Mouse (Mus musculus) midbrain, embryonic 11.5 days (tissue): Measurements from ENCODE around the gene Tmprss12. TPM values are rescaled to one million over a fixed set of nuclear protein-coding genes. Genes with fewer than 3 reads are reported as not detected.
"Not testable (repeated sequence)": the region's sequence is repeated elsewhere in the genome, so short reads cannot be mapped to it uniquely, and the experiment has no call there.

Experiments used
- ATAC-seq: fragments of 200-750 bp; cut with Nextera tagmentation; 2 replicates; pipeline ENCODE4 v1.8.0; 2017; ENCODE audit warnings: moderate TSS enrichment, moderate library complexity; ENCODE audit not compliant: low FRiP score
- DNase-seq: peaks from one replicate; pipeline ENCODE4 v3.0.0; 2015; ENCODE audit warnings: low spot score; ENCODE audit errors: missing footprints
- H3K27ac ChIP-seq: fragments of 300-500 bp; sonication (generic); 2 replicates; pipeline ENCODE4 v1.5.1; 2014; ENCODE audit warnings: low read depth, low read length
- H3K27me3 ChIP-seq: fragments of 300-500 bp; sonication (generic); 2 replicates; pipeline ENCODE4 v1.6.1; 2014; ENCODE audit warnings: mild to moderate bottlenecking, low read length, moderate library complexity, mixed read lengths; ENCODE audit not compliant: control insufficient read depth, insufficient read depth
- H3K36me3 ChIP-seq: fragments of 300-500 bp; sonication (generic); 2 replicates; pipeline ENCODE4 v1.6.1; 2014; ENCODE audit warnings: mild to moderate bottlenecking, low read length, moderate library complexity, mixed read lengths; ENCODE audit not compliant: control insufficient read depth, insufficient read depth
- H3K4me1 ChIP-seq: fragments of 300-500 bp; sonication (generic); 2 replicates; pipeline ENCODE4 v1.6.1; 2014; ENCODE audit warnings: low read length; ENCODE audit not compliant: control insufficient read depth, insufficient read depth
- H3K4me2 ChIP-seq: fragments of 300-500 bp; sonication (generic); 2 replicates; pipeline ENCODE4 v1.6.1; 2014; ENCODE audit warnings: mild to moderate bottlenecking, moderate library complexity
- H3K4me3 ChIP-seq: fragments of 300-500 bp; sonication (generic); 2 replicates; pipeline ENCODE4 v1.5.1; 2014; ENCODE audit warnings: low read depth, low read length
- H3K9ac ChIP-seq: fragments of 300-500 bp; sonication (generic); 2 replicates; pipeline ENCODE4 v1.6.1; 2014; ENCODE audit warnings: low read length
- H3K9me3 ChIP-seq: fragments of 300-500 bp; sonication (generic); 2 replicates; pipeline ENCODE4 v1.6.1; 2016; ENCODE audit warnings: low read length; ENCODE audit not compliant: control insufficient read depth
- WGBS: fragments of 180-500 bp; shearing (Covaris S2); extraction: QIAGEN DNeasy Blood & Tissue Kit; methylation state at CpG from one replicate; pipeline ENCODE4 v1.1.7; 2014; 5-methylcytosine and 5-hydroxymethylcytosine counted together
- polyA plus RNA-seq: library from polyadenylated mRNA; unstranded; fragments of >200 nt; fragmentation: Nextera tagmentation; extraction: Ambion mirVana; gene quantifications from 2 replicates; pipeline ENCODE4 v1.2.1, GENCODE M21; 2014

Gene Tmprss12
- polyA plus RNA-seq, 1 experiment from 2014 or later, result 0.10 TPM

GRCm38 (mm10) chr15:100292326-100292725, 11.7 kb downstream of the Tmprss12 start:
- Histone ChIP-seq H3K4me2 (no peak overlapping the region), H3K4me3 (no peak overlapping the region), H3K9me3 (no peaks in the 10 kb centered on the region), H3K27me3 (no peaks in the 10 kb centered on the region), H3K4me1 (no peaks in the 10 kb centered on the region), H3K36me3 (no peaks in the 10 kb centered on the region), H3K27ac (no peak overlapping the region), H3K9ac (no peak overlapping the region)
- 78% methylated on average over 7 of the region's 7 CpGs for WGBS
- DNase-seq (no peak), ATAC-seq (no peak)

DNA sequence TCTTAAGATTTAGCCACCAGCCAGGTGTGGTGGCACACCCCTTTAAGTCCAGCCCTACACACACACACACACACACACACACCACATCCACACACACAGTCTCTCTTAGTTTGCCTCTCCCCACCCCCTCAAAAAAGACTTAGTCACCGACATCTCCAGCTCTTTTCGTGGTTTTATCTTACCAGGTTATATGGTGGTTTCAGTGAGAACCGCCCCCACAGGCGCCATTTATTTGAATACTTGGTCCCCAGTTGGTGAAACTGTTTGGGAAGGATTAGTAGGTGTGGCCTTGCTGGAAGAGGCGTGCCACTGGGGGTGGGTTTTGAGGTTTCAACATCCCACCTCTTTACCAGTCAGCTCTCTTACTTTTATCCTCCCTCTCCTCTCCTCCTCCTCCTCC, 17.2 kb downstream of the Tmprss12 start:
- Histone ChIP-seq H3K9me3 (no peaks in the 10 kb centered on the region), H3K4me2 (no peak overlapping the region), H3K4me3 (no peak overlapping the region), H3K9ac (no peak overlapping the region), H3K4me1 (no peaks in the 10 kb centered on the region), H3K27ac (no peak overlapping the region), H3K27me3 (no peaks in the 10 kb centered on the region), H3K36me3 (no peaks in the 10 kb centered on the region)
- ATAC-seq, result no peak
- 87% methylated on average over 5 of the region's 5 CpGs for WGBS
- no peak for DNase-seq

DNA sequence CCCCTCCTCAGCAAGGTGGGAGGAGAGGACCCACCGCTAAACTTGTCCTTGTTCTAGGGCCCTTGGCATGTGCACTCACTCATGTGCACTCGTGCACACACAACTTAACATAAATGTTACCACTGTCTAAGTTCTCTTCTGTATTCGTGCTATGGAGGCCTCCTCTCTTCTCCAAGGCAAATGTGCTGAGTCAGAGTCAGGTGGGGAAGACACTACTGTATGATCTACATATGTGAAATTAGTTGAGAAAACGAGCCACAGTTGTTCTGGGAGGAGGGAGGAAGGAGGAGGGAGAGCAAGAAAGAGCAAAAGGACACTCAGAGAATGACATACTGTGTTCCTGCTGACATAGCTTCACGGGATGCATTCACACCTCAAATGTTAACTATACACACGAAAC, 19.9 kb downstream of the Tmprss12 start:
- H3K36me3 ChIP-seq, result no peaks in the 10 kb centered on the region

GRCm38 (mm10) chr15:100301556-100301955, 20.9 kb downstream of the Tmprss12 start:
- H3K9ac ChIP-seq, result no peak overlapping the region
- no peaks in the 10 kb centered on the region for H3K36me3 ChIP-seq
- H3K27ac ChIP-seq, result no peak overlapping the region
- WGBS, result 64% methylated on average over 15 of the region's 15 CpGs
- DNase-seq (no peak), ATAC-seq (no peak)
- no peak overlapping the region for H3K4me3 ChIP-seq
- H3K4me1 ChIP-seq, result peaks cover 10% of the 10 kb centered on the region
- no peaks in the 10 kb centered on the region for H3K9me3 ChIP-seq
- no peaks in the 10 kb centered on the region for H3K27me3 ChIP-seq
- no peak overlapping the region for H3K4me2 ChIP-seq

More for the DNA sequence above, 19.9 kb downstream of the Tmprss12 start:
- H3K4me2 ChIP-seq, result no peak overlapping the region
- H3K4me1 ChIP-seq, result peaks cover 7% of the 10 kb centered on the region
- no peak overlapping the region for H3K27ac ChIP-seq
- ATAC-seq (no peak), DNase-seq (no peak)
- H3K9me3 ChIP-seq, result no peaks in the 10 kb centered on the region
- no peak overlapping the region for H3K4me3 ChIP-seq
- 87% methylated on average over 6 of the region's 6 CpGs for WGBS
- H3K27me3 ChIP-seq, result no peaks in the 10 kb centered on the region
- no peak overlapping the region for H3K9ac ChIP-seq

GRCm38 (mm10) chr15:100303428-100304018, 22.9 kb downstream of the Tmprss12 start:
- Histone ChIP-seq H3K4me3 (no peak overlapping the region; the same call in 1 of the 2 replicates), H3K9me3 (no peaks in the 10 kb centered on the region), H3K27ac (peak overlapping the region; percentile 86; the same call in 1 of the 2 replicates), H3K4me2 (peak overlapping the region; percentile 48), H3K4me1 (peaks cover 10% of the 10 kb centered on the region), H3K36me3 (no peaks in the 10 kb centered on the region), H3K27me3 (no peaks in the 10 kb centered on the region), H3K9ac (peak overlapping the region; percentile 76; the same call in 1 of the 2 replicates)
- WGBS, result 54% methylated on average over 8 of the region's 8 CpGs
- DNase-seq, result no peak
- ATAC-seq, result no peak

DNA sequence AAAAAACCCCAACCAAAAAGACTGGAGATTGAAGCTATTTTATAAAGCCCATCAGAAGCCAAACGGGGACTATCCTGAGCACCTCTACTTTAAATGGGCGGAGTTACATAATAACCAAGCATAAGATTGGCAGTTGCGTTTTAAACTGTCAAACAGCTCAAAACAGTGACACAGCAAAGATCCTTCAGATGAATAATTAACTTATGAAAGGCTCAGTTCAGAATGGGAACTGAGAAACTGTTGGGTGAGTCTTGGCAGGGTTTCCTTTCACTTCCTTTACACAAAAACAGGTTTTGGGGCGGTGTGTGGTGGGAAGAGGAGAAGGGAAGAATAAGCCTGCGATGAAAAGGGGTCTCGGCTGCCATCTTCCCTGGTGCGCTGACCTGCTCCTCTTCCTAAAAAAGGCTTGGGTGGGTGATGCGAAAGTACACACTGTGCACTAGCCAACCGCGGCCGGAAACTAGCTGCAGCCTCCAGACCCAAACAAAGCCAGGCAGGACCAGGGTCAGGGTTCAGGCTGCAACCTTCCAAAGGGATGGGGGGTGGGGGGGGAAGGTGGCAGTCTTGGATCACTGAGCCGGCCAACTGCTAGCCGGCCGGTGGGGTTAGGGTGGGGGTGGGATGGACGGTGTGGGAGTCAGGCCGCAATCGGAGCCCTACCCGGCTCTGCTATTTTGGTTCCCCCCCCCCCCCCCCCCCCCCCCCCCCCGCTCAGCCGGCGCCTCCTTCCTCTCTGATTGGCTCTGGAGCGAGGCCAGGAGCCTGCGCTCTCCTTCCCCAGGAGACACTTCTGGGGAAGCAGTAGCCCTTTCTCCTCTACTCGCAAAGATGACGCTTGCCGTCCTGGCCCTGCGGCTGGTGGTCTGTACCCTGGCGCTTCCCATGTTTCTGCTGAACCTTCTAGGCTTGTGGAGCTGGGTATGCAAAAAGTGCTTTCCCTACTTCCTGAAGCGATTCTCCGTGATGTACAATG, 23.7 kb downstream of the Tmprss12 start, which contains the start of gene Mettl7a1:
TSS of gene Mettl7a1 (plus strand) at position 122 of the 973 bp plus-strand sequence.
- peaks cover 10% of the 10 kb centered on the region for H3K4me1 ChIP-seq
- ATAC-seq, result peak; percentile 83
- peak within 1 kb of the TSS; percentile 86 for H3K27ac ChIP-seq
- H3K36me3 ChIP-seq, result no peaks in the 10 kb centered on the region
- H3K27me3 ChIP-seq, result no peaks in the 10 kb centered on the region
- H3K4me3 ChIP-seq, result peak within 1 kb of the TSS; percentile 34
- no peaks in the 10 kb centered on the region for H3K9me3 ChIP-seq
- WGBS, result 4% methylated on average over 21 of the region's 30 CpGs
- H3K4me2 ChIP-seq, result peak within 1 kb of the TSS; percentile 48
- H3K9ac ChIP-seq, result peak within 1 kb of the TSS; percentile 76
- peak; percentile 96 for DNase-seq

DNA sequence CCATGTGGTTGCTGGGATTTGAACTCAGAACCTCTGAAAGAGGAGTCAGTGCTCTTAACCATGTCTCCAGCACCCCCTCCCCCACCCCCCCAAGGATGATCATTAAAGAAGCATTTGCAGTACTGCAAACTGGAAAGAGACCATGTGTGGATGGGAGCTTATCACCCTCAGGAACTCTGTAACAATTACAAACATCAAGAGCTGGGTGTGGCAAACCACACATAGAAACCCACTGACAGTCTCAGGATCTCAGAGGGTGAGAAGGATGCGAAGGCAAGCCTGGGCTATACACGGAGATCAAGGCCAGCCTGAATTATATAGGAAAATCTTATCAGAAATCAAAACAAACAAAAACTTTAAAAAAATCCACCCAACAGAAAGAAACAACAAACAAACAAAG, 25.6 kb downstream of the Tmprss12 start:
- Histone ChIP-seq H3K9ac (no peak overlapping the region), H3K9me3 (no peaks in the 10 kb centered on the region), H3K36me3 (no peaks in the 10 kb centered on the region), H3K27me3 (no peaks in the 10 kb centered on the region), H3K27ac (no peak overlapping the region), H3K4me3 (no peak overlapping the region), H3K4me1 (peaks cover 10% of the 10 kb centered on the region), H3K4me2 (no peak overlapping the region)
- ATAC-seq (no peak), DNase-seq (no peak)
- WGBS, result 80% methylated on average over 2 of the region's 2 CpGs

- not testable (repeated sequence) for H3K4me3 ChIP-seq, H3K27me3 ChIP-seq, ATAC-seq, H3K36me3 ChIP-seq, H3K4me2 ChIP-seq, H3K9me3 ChIP-seq, H3K9ac ChIP-seq, H3K27ac ChIP-seq
- WGBS, result 45% methylated on average over 9 of the region's 11 CpGs
- peak; percentile 86 for DNase-seq
- peaks cover 10% of the 10 kb centered on the region for H3K4me1 ChIP-seq
These were observed 26.9 kb downstream of the Tmprss12 start for GRCm38 (mm10) chr15:100307438-100308096.
